In the genomic region with DNA sequence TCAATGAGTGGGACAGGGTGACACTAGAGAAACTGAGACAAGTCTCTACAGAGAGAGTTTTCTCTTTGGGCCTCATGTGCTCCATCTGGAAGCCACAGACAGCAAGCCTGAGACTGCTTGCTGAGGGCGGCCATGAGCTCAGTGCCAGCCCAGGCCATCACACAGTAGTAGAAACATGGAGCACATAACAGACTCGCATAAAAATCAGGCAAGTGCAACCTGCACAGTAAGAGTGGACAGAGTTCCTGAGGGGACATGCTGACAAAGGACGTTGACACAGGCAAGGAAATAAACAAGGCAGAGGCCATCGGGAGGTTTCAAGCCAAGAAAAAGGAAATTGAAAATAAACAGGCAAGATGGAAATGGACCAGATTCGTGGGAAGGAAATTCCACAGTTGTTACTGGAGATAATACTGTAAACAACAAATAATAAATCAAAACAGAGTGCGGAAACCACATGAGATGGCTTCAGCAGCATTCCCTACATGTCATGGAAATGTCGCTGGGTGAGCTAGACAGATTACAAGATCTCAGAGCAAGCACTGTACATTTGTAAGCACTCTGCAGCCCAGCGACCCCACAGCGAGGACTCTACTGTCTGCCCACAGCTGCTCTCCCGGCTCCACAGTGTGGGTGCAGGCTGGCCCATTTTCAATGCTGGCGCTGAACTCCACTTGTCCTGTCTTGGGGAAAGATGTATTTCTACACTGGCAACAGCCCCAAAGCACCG, we compare ENCODE assay signal across 10 mouse cellular contexts.
DNase-seq lines count a peak whose midpoint lies in the region; ATAC-seq lines count a peak whose summit lies in the region.
"Had no signal": no experiment of that assay in that cellular context is flagged by ENCODE, and none has a peak within 500 bp of the region (broad histone marks: within the 10 kb centered on the region; RNA-seq: fewer than 3 reads in every experiment).

No protein-coding gene starts in this region.

- peak; percentile 20 to 33 for DNase-seq in heart, adult 18-20 months
- peak; percentile 84 for DNase-seq in adipocyte (ENCODE audit: low spot score)
- DNase-seq in kidney, adult 9 months: peak; percentile 72
- DNase-seq in ovary, postnatal 36 days (ENCODE audit: low spot score): no peak
- no peak for DNase-seq in left cerebral cortex, adult 9 months (ENCODE audit: low spot score in 2 of 2)
- DNase-seq: midbrain, embryonic 14.5 days had no signal

- ATAC-seq in heart, embryonic 12.5 days (ENCODE audit: insufficient number of reproducible peaks, low FRiP score): no peak
- peak; percentile 93 for ATAC-seq in lung, embryonic 16.5 days (ENCODE audit: low read depth)
- no peak for ATAC-seq in forebrain, embryonic 16.5 days
- ATAC-seq: CD4-positive, CD25-positive, alpha-beta regulatory T cell, adult 4 months had no signal

- no peaks in the 10 kb centered on the region for H3K27me3 ChIP-seq in heart, embryonic 12.5 days (replicated peaks)
- no peaks in the 10 kb centered on the region for H3K27me3 ChIP-seq in lung, embryonic 16.5 days (ENCODE audit: control insufficient read depth, insufficient read depth, low read depth, low read length)
- no peaks in the 10 kb centered on the region for H3K27me3 ChIP-seq in forebrain, embryonic 16.5 days (replicated peaks; ENCODE audit: control insufficient read depth, insufficient read depth, low read length)

- no peak overlapping the region for H3K4me2 ChIP-seq in heart, embryonic 12.5 days
- peak overlapping the region; percentile 15; the same call in 1 of the 2 replicates for H3K4me2 ChIP-seq in lung, embryonic 16.5 days (ENCODE audit: low read depth, low read length)
- H3K4me2 ChIP-seq in forebrain, embryonic 16.5 days (ENCODE audit: low read length): no peak overlapping the region

- H3K4me3 ChIP-seq in heart, embryonic 12.5 days: no peak overlapping the region
- no peak overlapping the region for H3K4me3 ChIP-seq in lung, embryonic 16.5 days (ENCODE audit: low read length)
- H3K4me3 ChIP-seq in forebrain, embryonic 16.5 days (replicated peaks; ENCODE audit: low read length): no peak overlapping the region

- H3K4me1 ChIP-seq in heart, embryonic 12.5 days (replicated peaks): peaks cover 37% of the 10 kb centered on the region
- H3K4me1 ChIP-seq in lung, embryonic 16.5 days (replicated peaks; ENCODE audit: control insufficient read depth, insufficient read depth, low read length): peaks cover 40% of the 10 kb centered on the region
- H3K4me1 ChIP-seq in forebrain, embryonic 16.5 days (replicated peaks; ENCODE audit: control insufficient read depth, insufficient read depth, low read length): no peaks in the 10 kb centered on the region

- no peaks in the 10 kb centered on the region for H3K9me3 ChIP-seq in heart, embryonic 12.5 days (replicated peaks)
- H3K9me3 ChIP-seq in lung, embryonic 16.5 days (ENCODE audit: control insufficient read depth, low read length): no peaks in the 10 kb centered on the region
- H3K9me3 ChIP-seq in forebrain, embryonic 16.5 days (ENCODE audit: control insufficient read depth, low read length): no peaks in the 10 kb centered on the region

- WGBS in heart, embryonic 12.5 days: 58% methylated on average over 12 of the region's 12 CpGs
- WGBS in lung, embryonic 16.5 days: 33% methylated on average over 12 of the region's 12 CpGs
- 85% methylated on average over 12 of the region's 12 CpGs for WGBS in forebrain, embryonic 16.5 days

- H3K27ac ChIP-seq in heart, embryonic 12.5 days (ENCODE audit: poor library complexity, severe bottlenecking): no peak overlapping the region
- H3K27ac ChIP-seq in lung, embryonic 16.5 days (ENCODE audit: low read length): peak overlapping the region; percentile 74
- no peak overlapping the region for H3K27ac ChIP-seq in forebrain, embryonic 16.5 days (ENCODE audit: low read length)

- H3K36me3 ChIP-seq in heart, embryonic 12.5 days: no peaks in the 10 kb centered on the region
- H3K36me3 ChIP-seq in lung, embryonic 16.5 days (ENCODE audit: control insufficient read depth, insufficient read depth, low read length): no peaks in the 10 kb centered on the region
- H3K36me3 ChIP-seq in forebrain, embryonic 16.5 days (ENCODE audit: control insufficient read depth, insufficient read depth): no peaks in the 10 kb centered on the region

- no peak overlapping the region for H3K9ac ChIP-seq in heart, embryonic 12.5 days
- no peak overlapping the region for H3K9ac ChIP-seq in lung, embryonic 16.5 days (ENCODE audit: low read length)
- H3K9ac ChIP-seq in forebrain, embryonic 16.5 days (replicated peaks; ENCODE audit: low read depth, low read length): no peak overlapping the region

Comparison
In these comparisons a context has a peak if more than half of its experiments do, and no peak if none do; other contexts are left out.
1. DNase-seq: peak in heart, adult 18-20 months (2 of 2), adipocyte (single experiment) and kidney, adult 9 months (single experiment); none in ovary, postnatal 36 days (single experiment) and left cerebral cortex, adult 9 months (0 of 2).